Mouse (Mus musculus): ENCODE measurements around the gene Nos1.

DNA sequence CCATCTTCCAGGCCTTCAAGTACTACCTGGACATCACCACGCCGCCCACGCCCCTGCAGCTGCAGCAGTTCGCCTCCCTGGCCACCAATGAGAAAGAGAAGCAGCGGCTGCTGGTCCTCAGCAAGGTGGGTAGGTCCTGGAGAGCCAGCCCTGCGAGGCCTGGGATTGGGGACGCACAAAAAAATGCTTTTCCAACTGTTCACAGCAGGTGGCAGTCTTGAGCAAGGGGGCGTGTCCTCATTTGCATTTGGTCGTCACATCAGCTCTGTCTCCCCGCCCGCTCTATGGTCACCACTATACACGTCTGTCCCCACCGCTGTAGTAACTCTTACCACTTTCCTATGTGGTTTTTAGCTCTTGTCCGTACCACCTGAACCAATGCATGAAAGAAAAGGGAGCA is 157.3 kb downstream of the Nos1 start:
- TF ChIP-seq EP300 (IDR thresholded peaks at IDR 0.05; ENCODE audit: low read depth) (no peak), CTCF (IDR thresholded peaks at IDR 0.05; ENCODE audit: low read depth) (peak; percentile 83)

All from heart, postnatal 0 days (tissue).